Mouse (Mus musculus): ENCODE results near the gene Hist1h4h. TPM values are rescaled to one million over a fixed set of nuclear protein-coding genes. Genes with fewer than 3 reads are reported as not detected.
"Not testable (repeated sequence)": the region's sequence is repeated elsewhere in the genome, so short reads cannot be mapped to it uniquely, and the experiment has no call there.

Gene Hist1h4h
- polyA plus RNA-seq, 1 experiment from 2014 or later: 4.0 TPM

GRCm38 (mm10) chr13:23542225-23542980 lies 11.6 kb downstream of the Hist1h4h start:
- H3K4me1 ChIP-seq (ENCODE audit: control insufficient read depth, insufficient read depth, low read length); H3K27me3 ChIP-seq (ENCODE audit: control insufficient read depth, insufficient read depth, low read length); H3K36me3 ChIP-seq (ENCODE audit: control insufficient read depth, insufficient read depth, low read length); ATAC-seq (ENCODE audit: insufficient number of reproducible peaks, low FRiP score, low TSS enrichment, low read depth); DNase-seq (ENCODE audit: low spot score); H3K9me3 ChIP-seq (ENCODE audit: control insufficient read depth, low read length): not testable (repeated sequence)
- peak overlapping the region; percentile 77 for H3K4me2 ChIP-seq (ENCODE audit: low read depth, severe bottlenecking)
- WGBS: 6% methylated on average over 3 of the region's 3 CpGs
- H3K9ac ChIP-seq (ENCODE audit: low read length): peak overlapping the region; percentile 69
- peak overlapping the region; percentile 91 for H3K27ac ChIP-seq (replicated peaks; ENCODE audit: low read depth, low read length)
- H3K4me3 ChIP-seq (ENCODE audit: low read depth, low read length): peak overlapping the region; percentile 41

GRCm38 (mm10) chr13:23542999-23543607 lies 12.3 kb downstream of the Hist1h4h start, which contains the start of gene Hist1h2bh:
Hist1h2bh (minus strand) TSS chr13:23543392.
- ATAC-seq (ENCODE audit: insufficient number of reproducible peaks, low FRiP score, low TSS enrichment, low read depth) (peak; percentile 95), DNase-seq (ENCODE audit: low spot score) (peak; percentile 78)
- WGBS: 0% methylated on average over 36 of the region's 42 CpGs
- H3K36me3 ChIP-seq (ENCODE audit: control insufficient read depth, insufficient read depth, low read length); H3K4me1 ChIP-seq (ENCODE audit: control insufficient read depth, insufficient read depth, low read length); H3K27me3 ChIP-seq (ENCODE audit: control insufficient read depth, insufficient read depth, low read length); H3K9me3 ChIP-seq (ENCODE audit: control insufficient read depth, low read length): not testable (repeated sequence)
- Histone ChIP-seq H3K9ac (ENCODE audit: low read length) (peak within 1 kb of the TSS; percentile 69), H3K4me3 (ENCODE audit: low read depth, low read length) (peak within 1 kb of the TSS; percentile 41), H3K4me2 (ENCODE audit: low read depth, severe bottlenecking) (peak within 1 kb of the TSS; percentile 77), H3K27ac (replicated peaks; ENCODE audit: low read depth, low read length) (peak within 1 kb of the TSS; percentile 95)

GRCm38 (mm10) chr13:23543965-23544786 lies 13.3 kb downstream of the Hist1h4h start, which contains the start of gene Hist1h3f:
Hist1h3f (plus strand) TSS chr13:23544052.
- Histone ChIP-seq H3K27ac (replicated peaks; ENCODE audit: low read depth, low read length) (peak within 1 kb of the TSS; percentile 95), H3K27me3 (ENCODE audit: control insufficient read depth, insufficient read depth, low read length) (no peaks in the 10 kb centered on the region), H3K4me3 (ENCODE audit: low read depth, low read length) (peak within 1 kb of the TSS; percentile 41), H3K36me3 (ENCODE audit: control insufficient read depth, insufficient read depth, low read length) (no peaks in the 10 kb centered on the region), H3K9me3 (ENCODE audit: control insufficient read depth, low read length) (no peaks in the 10 kb centered on the region), H3K4me1 (ENCODE audit: control insufficient read depth, insufficient read depth, low read length) (no peaks in the 10 kb centered on the region), H3K9ac (ENCODE audit: low read length) (peak within 1 kb of the TSS; percentile 69), H3K4me2 (ENCODE audit: low read depth, severe bottlenecking) (peak within 1 kb of the TSS; percentile 77)
- ATAC-seq (ENCODE audit: insufficient number of reproducible peaks, low FRiP score, low TSS enrichment, low read depth) (peak; percentile 91), DNase-seq (ENCODE audit: low spot score) (peak; percentile 70)
- under 1% methylated on average over 30 of the region's 45 CpGs for WGBS

- ATAC-seq (ENCODE audit: insufficient number of reproducible peaks, low FRiP score, low TSS enrichment, low read depth); H3K4me1 ChIP-seq (ENCODE audit: control insufficient read depth, insufficient read depth, low read length); H3K9me3 ChIP-seq (ENCODE audit: control insufficient read depth, low read length); H3K4me2 ChIP-seq (ENCODE audit: low read depth, severe bottlenecking); H3K27me3 ChIP-seq (ENCODE audit: control insufficient read depth, insufficient read depth, low read length); H3K36me3 ChIP-seq (ENCODE audit: control insufficient read depth, insufficient read depth, low read length): not testable (repeated sequence)
- WGBS: 0% methylated on average over 11 of the region's 14 CpGs
- Histone ChIP-seq H3K9ac (ENCODE audit: low read length) (peak overlapping the region; percentile 60; the same call in 1 of the 2 replicates), H3K27ac (replicated peaks; ENCODE audit: low read depth, low read length) (peak overlapping the region; percentile 77; the same call in 1 of the 2 replicates), H3K4me3 (ENCODE audit: low read depth, low read length) (peak overlapping the region; percentile 36)
- DNase-seq (ENCODE audit: low spot score): peak; percentile 48
Observed at GRCm38 (mm10) chr13:23544787-23545120, 13.9 kb downstream of the Hist1h4h start.

GRCm38 (mm10) chr13:23546694-23547093 lies 15.8 kb downstream of the Hist1h4h start:
- H3K27me3 ChIP-seq (ENCODE audit: control insufficient read depth, insufficient read depth, low read length): no peaks in the 10 kb centered on the region
- DNase-seq (ENCODE audit: low spot score) (peak; percentile 20), ATAC-seq (ENCODE audit: insufficient number of reproducible peaks, low FRiP score, low TSS enrichment, low read depth) (no peak)
- no peak overlapping the region for H3K4me2 ChIP-seq (ENCODE audit: low read depth, severe bottlenecking)
- H3K36me3 ChIP-seq (ENCODE audit: control insufficient read depth, insufficient read depth, low read length): no peaks in the 10 kb centered on the region
- 74% methylated on average over 5 of the region's 5 CpGs for WGBS
- no peak overlapping the region for H3K9ac ChIP-seq (ENCODE audit: low read length)
- H3K9me3 ChIP-seq (ENCODE audit: control insufficient read depth, low read length): no peaks in the 10 kb centered on the region
- H3K4me3 ChIP-seq (ENCODE audit: low read depth, low read length): no peak overlapping the region
- H3K4me1 ChIP-seq (ENCODE audit: control insufficient read depth, insufficient read depth, low read length): no peaks in the 10 kb centered on the region
- H3K27ac ChIP-seq (replicated peaks; ENCODE audit: low read depth, low read length): 0 out of 2 replicates have a peak overlapping the region, but pooled peaks have one; percentile 42

- H3K4me2 ChIP-seq (ENCODE audit: low read depth, severe bottlenecking): peak overlapping the region; percentile 57
- H3K4me3 ChIP-seq (ENCODE audit: low read depth, low read length): peak overlapping the region; percentile 37
- 5% methylated on average over 3 of the region's 3 CpGs for WGBS
- ATAC-seq (ENCODE audit: insufficient number of reproducible peaks, low FRiP score, low TSS enrichment, low read depth) (no peak), DNase-seq (ENCODE audit: low spot score) (peak; percentile 51)
- no peaks in the 10 kb centered on the region for H3K9me3 ChIP-seq (ENCODE audit: control insufficient read depth, low read length)
- 0 out of 2 replicates have a peak, but pooled peaks cover 2% of the 10 kb centered on the region for H3K4me1 ChIP-seq (ENCODE audit: control insufficient read depth, insufficient read depth, low read length)
- peak overlapping the region; percentile 67 for H3K9ac ChIP-seq (ENCODE audit: low read length)
- no peaks in the 10 kb centered on the region for H3K27me3 ChIP-seq (ENCODE audit: control insufficient read depth, insufficient read depth, low read length)
- H3K36me3 ChIP-seq (ENCODE audit: control insufficient read depth, insufficient read depth, low read length): no peaks in the 10 kb centered on the region
- H3K27ac ChIP-seq (replicated peaks; ENCODE audit: low read depth, low read length): peak overlapping the region; percentile 97
Observed at GRCm38 (mm10) chr13:23550761-23551145, 19.9 kb downstream of the Hist1h4h start.

- DNase-seq (ENCODE audit: low spot score) (peak; percentile 97), ATAC-seq (ENCODE audit: insufficient number of reproducible peaks, low FRiP score, low TSS enrichment, low read depth) (peak; percentile 87)
- not testable (repeated sequence) for H3K4me1 ChIP-seq (ENCODE audit: control insufficient read depth, insufficient read depth, low read length); H3K36me3 ChIP-seq (ENCODE audit: control insufficient read depth, insufficient read depth, low read length); H3K27me3 ChIP-seq (ENCODE audit: control insufficient read depth, insufficient read depth, low read length); H3K9me3 ChIP-seq (ENCODE audit: control insufficient read depth, low read length)
- 0% methylated on average over 37 of the region's 47 CpGs for WGBS
- peak within 1 kb of the TSS; percentile 57 for H3K4me2 ChIP-seq (ENCODE audit: low read depth, severe bottlenecking)
- peak within 1 kb of the TSS; percentile 67 for H3K9ac ChIP-seq (ENCODE audit: low read length)
- H3K27ac ChIP-seq (replicated peaks; ENCODE audit: low read depth, low read length): peak within 1 kb of the TSS; percentile 97
- H3K4me3 ChIP-seq (ENCODE audit: low read depth, low read length): peak within 1 kb of the TSS; percentile 37
Observed at GRCm38 (mm10) chr13:23551146-23551834, 20.4 kb downstream of the Hist1h4h start, which contains the start of gene Hist1h4f. Hist1h4f (minus strand) TSS chr13:23551648.

All from limb, embryonic 11.5 days (tissue).